Mouse (Mus musculus): ENCODE data around the gene Tyw1. TPM values are rescaled to one million over a fixed set of nuclear protein-coding genes. Genes with fewer than 3 reads are reported as not detected.

Tyw1 gene
- polyA plus RNA-seq, 1 experiment = 12.7 TPM

- no peak overlapping the region for H3K27ac ChIP-seq (ENCODE audit: insufficient read depth, low read depth, low read length)
- peaks cover 13% of the 10 kb centered on the region for H3K4me1 ChIP-seq (ENCODE audit: control insufficient read depth, insufficient read depth, low read length)
- no peak for TF ChIP-seq CTCF (IDR thresholded peaks at IDR 0.05; ENCODE audit: low read depth, low read length)
- no peak overlapping the region for H3K4me3 ChIP-seq (ENCODE audit: insufficient read depth, low read length)
Measured at GRCm38 (mm10) chr5:130327615-130328263, 72.3 kb downstream of the Tyw1 start.

- TF ChIP-seq POLR2A (IDR thresholded peaks at IDR 0.05; ENCODE audit: borderline replicate concordance, low read depth, low read length) = no peak
- no peak for TF ChIP-seq CTCF (IDR thresholded peaks at IDR 0.05; ENCODE audit: low read depth, low read length)
- no peak overlapping the region for H3K4me3 ChIP-seq (ENCODE audit: insufficient read depth, low read length)
- peaks cover 16% of the 10 kb centered on the region for H3K4me1 ChIP-seq (ENCODE audit: control insufficient read depth, insufficient read depth, low read length)
- no peak overlapping the region for H3K27ac ChIP-seq (ENCODE audit: insufficient read depth, low read depth, low read length)
Measured at GRCm38 (mm10) chr5:130328366-130328765, 72.9 kb downstream of the Tyw1 start.

GRCm38 (mm10) chr5:130329889-130330288 is 74.5 kb downstream of the Tyw1 start:
- TF ChIP-seq POLR2A (IDR thresholded peaks at IDR 0.05; ENCODE audit: borderline replicate concordance, low read depth, low read length) = no peak
- TF ChIP-seq CTCF (IDR thresholded peaks at IDR 0.05; ENCODE audit: low read depth, low read length) = no peak
- Histone ChIP-seq H3K27ac (ENCODE audit: insufficient read depth, low read depth, low read length) (no peak overlapping the region), H3K4me3 (ENCODE audit: insufficient read depth, low read length) (no peak overlapping the region), H3K4me1 (ENCODE audit: control insufficient read depth, insufficient read depth, low read length) (peaks cover 18% of the 10 kb centered on the region)

- Histone ChIP-seq H3K4me1 (ENCODE audit: control insufficient read depth, insufficient read depth, low read length) (peaks cover 18% of the 10 kb centered on the region), H3K27ac (ENCODE audit: insufficient read depth, low read depth, low read length) (no peak overlapping the region)
- TF ChIP-seq POLR2A (IDR thresholded peaks at IDR 0.05; ENCODE audit: borderline replicate concordance, low read depth, low read length) = no peak
- no peak for TF ChIP-seq CTCF (IDR thresholded peaks at IDR 0.05; ENCODE audit: low read depth, low read length)
Measured at GRCm38 (mm10) chr5:130330801-130331200, 75.4 kb downstream of the Tyw1 start.

GRCm38 (mm10) chr5:130331206-130331605 is 75.8 kb downstream of the Tyw1 start:
- TF ChIP-seq POLR2A (IDR thresholded peaks at IDR 0.05; ENCODE audit: borderline replicate concordance, low read depth, low read length) (no peak), CTCF (IDR thresholded peaks at IDR 0.05; ENCODE audit: low read depth, low read length) (no peak)
- Histone ChIP-seq H3K4me1 (ENCODE audit: control insufficient read depth, insufficient read depth, low read length) (peaks cover 18% of the 10 kb centered on the region), H3K27ac (ENCODE audit: insufficient read depth, low read depth, low read length) (no peak overlapping the region), H3K4me3 (ENCODE audit: insufficient read depth, low read length) (no peak overlapping the region)

More at GRCm38 (mm10) chr5:130330801-130331200, 75.4 kb downstream of the Tyw1 start:
- no peak overlapping the region for H3K4me3 ChIP-seq (ENCODE audit: insufficient read depth, low read length)

GRCm38 (mm10) chr5:130333566-130333965 is 78.1 kb downstream of the Tyw1 start:
- TF ChIP-seq CTCF (IDR thresholded peaks at IDR 0.05; ENCODE audit: low read depth, low read length) (no peak), POLR2A (IDR thresholded peaks at IDR 0.05; ENCODE audit: borderline replicate concordance, low read depth, low read length) (no peak)
- no peak overlapping the region for H3K4me3 ChIP-seq (ENCODE audit: insufficient read depth, low read length)
- no peak overlapping the region for H3K27ac ChIP-seq (ENCODE audit: insufficient read depth, low read depth, low read length)
- peaks cover 18% of the 10 kb centered on the region for H3K4me1 ChIP-seq (ENCODE audit: control insufficient read depth, insufficient read depth, low read length)

DNA sequence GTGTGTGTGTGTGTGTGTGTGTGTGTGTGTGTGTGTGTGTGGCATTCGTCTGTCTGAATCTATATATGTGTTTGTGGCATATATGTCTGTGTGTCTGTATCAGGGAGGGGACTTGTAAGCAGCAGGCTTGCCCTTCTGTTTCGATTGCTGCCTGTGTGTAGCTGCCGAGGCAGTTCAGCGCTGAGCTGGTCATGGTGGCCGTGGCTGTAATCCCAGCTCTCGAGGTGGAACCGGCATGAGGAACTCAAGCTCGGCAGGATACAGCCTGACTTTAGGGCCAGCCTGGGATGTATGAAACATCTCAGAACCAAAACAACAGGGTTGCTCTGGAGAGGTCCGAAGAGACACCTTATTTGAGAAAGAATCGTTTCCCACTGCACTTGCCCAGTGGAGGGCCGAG is 78.6 kb downstream of the Tyw1 start:
- Histone ChIP-seq H3K4me1 (ENCODE audit: control insufficient read depth, insufficient read depth, low read length) (peaks cover 18% of the 10 kb centered on the region), H3K27ac (ENCODE audit: insufficient read depth, low read depth, low read length) (no peak overlapping the region), H3K4me3 (ENCODE audit: insufficient read depth, low read length) (no peak overlapping the region)
- TF ChIP-seq POLR2A (IDR thresholded peaks at IDR 0.05; ENCODE audit: borderline replicate concordance, low read depth, low read length) = no peak
- TF ChIP-seq CTCF (IDR thresholded peaks at IDR 0.05; ENCODE audit: low read depth, low read length) = no peak

- TF ChIP-seq POLR2A (IDR thresholded peaks at IDR 0.05; ENCODE audit: borderline replicate concordance, low read depth, low read length) (no peak), CTCF (IDR thresholded peaks at IDR 0.05; ENCODE audit: low read depth, low read length) (no peak)
- H3K27ac ChIP-seq (ENCODE audit: insufficient read depth, low read depth, low read length) = no peak overlapping the region
- no peak overlapping the region for H3K4me3 ChIP-seq (ENCODE audit: insufficient read depth, low read length)
- peaks cover 9% of the 10 kb centered on the region for H3K4me1 ChIP-seq (ENCODE audit: control insufficient read depth, insufficient read depth, low read length)
Measured at GRCm38 (mm10) chr5:130335462-130335861, 80.0 kb downstream of the Tyw1 start.

GRCm38 (mm10) chr5:130340656-130341055 is 85.2 kb downstream of the Tyw1 start:
- Histone ChIP-seq H3K4me1 (ENCODE audit: control insufficient read depth, insufficient read depth, low read length) (no peaks in the 10 kb centered on the region; the same call in 1 of the 2 replicates), H3K4me3 (ENCODE audit: insufficient read depth, low read length) (no peak overlapping the region), H3K27ac (ENCODE audit: insufficient read depth, low read depth, low read length) (no peak overlapping the region)
- TF ChIP-seq CTCF (IDR thresholded peaks at IDR 0.05; ENCODE audit: low read depth, low read length) = no peak
- TF ChIP-seq POLR2A (IDR thresholded peaks at IDR 0.05; ENCODE audit: borderline replicate concordance, low read depth, low read length) = no peak

GRCm38 (mm10) chr5:130344999-130345398 is 89.6 kb downstream of the Tyw1 start:
- Histone ChIP-seq H3K4me1 (ENCODE audit: control insufficient read depth, insufficient read depth, low read length) (no peaks in the 10 kb centered on the region), H3K27ac (ENCODE audit: insufficient read depth, low read depth, low read length) (no peak overlapping the region), H3K4me3 (ENCODE audit: insufficient read depth, low read length) (no peak overlapping the region)
- TF ChIP-seq CTCF (IDR thresholded peaks at IDR 0.05; ENCODE audit: low read depth, low read length) (no peak), POLR2A (IDR thresholded peaks at IDR 0.05; ENCODE audit: borderline replicate concordance, low read depth, low read length) (no peak)
